Mouse (Mus musculus) midbrain, embryonic 16.5 days (tissue): ENCODE data around the gene Olfr553. TPM values are rescaled to one million over a fixed set of nuclear protein-coding genes. Genes with fewer than 3 reads are reported as not detected.

Source experiments
- polyA plus RNA-seq: library from polyadenylated mRNA; unstranded; fragments of >200 nt; fragmentation: Nextera tagmentation; extraction: Ambion mirVana; gene quantifications from 2 replicates; pipeline ENCODE4 v1.2.1, GENCODE M21; 2015

Gene Olfr553
- polyA plus RNA-seq, 1 experiment from 2014 or later = not detected

Other genes starting within 250 kb of the Olfr553 start
- 38.5 and 42.8 TPM in 2 replicates for gene Rrm1, start 176.5 kb downstream of the Olfr553 start, polyA plus RNA-seq
- gene Olfr543, start 136.5 kb downstream of the Olfr553 start, polyA plus RNA-seq = 0.47 and 0.59 TPM in 2 replicates
- 0.19 and 0.25 TPM in 2 replicates for gene Olfr544, start 129.9 kb downstream of the Olfr553 start, polyA plus RNA-seq
- gene Olfr545, start 118.6 kb downstream of the Olfr553 start, polyA plus RNA-seq = 0.23 and 0.25 TPM in 2 replicates
- not detected in 2 replicates for gene Olfr547, start 83.5 kb downstream of the Olfr553 start, polyA plus RNA-seq
- gene Olfr548-ps1, start 77.3 kb downstream of the Olfr553 start, polyA plus RNA-seq = not detected in 2 replicates
- not detected in 2 replicates for gene Olfr549, start 68.3 kb downstream of the Olfr553 start, polyA plus RNA-seq
- not detected in 2 replicates for gene Trim21, start 52.7 kb downstream of the Olfr553 start, polyA plus RNA-seq
- gene Olfr550, start 46.8 kb downstream of the Olfr553 start, polyA plus RNA-seq = not detected in 2 replicates
- gene Olfr551, start 26.3 kb downstream of the Olfr553 start, polyA plus RNA-seq = not detected in 2 replicates
- not detected in 2 replicates for gene Olfr552, start 20.4 kb downstream of the Olfr553 start, polyA plus RNA-seq
- not detected in 2 replicates for gene Olfr554, start 20.2 kb upstream of the Olfr553 start, polyA plus RNA-seq
- not detected in 2 replicates for gene Olfr555, start 40.6 kb upstream of the Olfr553 start, polyA plus RNA-seq
- not detected in 2 replicates for gene Olfr556, start 46.7 kb upstream of the Olfr553 start, polyA plus RNA-seq
- gene Trim68, start 69.1 kb upstream of the Olfr553 start, polyA plus RNA-seq = 6.4 and 7.3 TPM in 2 replicates
- gene Olfr557, start 77.7 kb upstream of the Olfr553 start, polyA plus RNA-seq = not detected in 2 replicates
- not detected in 2 replicates for gene Olfr558, start 84.0 kb upstream of the Olfr553 start, polyA plus RNA-seq
- not detected in 2 replicates for gene Olfr33, start 100.9 kb upstream of the Olfr553 start, polyA plus RNA-seq
- not detected in 2 replicates for gene Olfr559, start 109.3 kb upstream of the Olfr553 start, polyA plus RNA-seq
- gene Olfr560, start 141.1 kb upstream of the Olfr553 start, polyA plus RNA-seq = not detected in 2 replicates
- 0.16 TPM in 1 of 2 replicates, not detected in the other for gene Olfr78, start 141.3 kb upstream of the Olfr553 start, polyA plus RNA-seq
- gene Olfr561, start 153.0 kb upstream of the Olfr553 start, polyA plus RNA-seq = not detected in 2 replicates
- gene Olfr564, start 185.3 kb upstream of the Olfr553 start, polyA plus RNA-seq = not detected in 2 replicates
- gene Olfr566, start 240.5 kb upstream of the Olfr553 start, polyA plus RNA-seq = not detected in 2 replicates